Mouse (Mus musculus) myocyte (in vitro differentiated cells): ENCODE data around the gene Lpin2. TPM values are rescaled to one million over a fixed set of nuclear protein-coding genes. Genes with fewer than 3 reads are reported as not detected.

Source experiments
- H3K27me3 ChIP-seq: one replicate; pipeline ENCODE4 v1.6.1; 2011; ENCODE audit not compliant: control insufficient read depth, insufficient read depth, insufficient read length
- H3K36me3 ChIP-seq: one replicate; pipeline ENCODE4 v1.6.1; 2011; ENCODE audit not compliant: control insufficient read depth, insufficient read depth
- H3K4me2 ChIP-seq: one replicate; pipeline ENCODE4 v1.6.1; 2011; ENCODE audit warnings: low read depth, control low read depth
- H3K4me3 ChIP-seq: one replicate; pipeline ENCODE4 v1.5.1; 2011; ENCODE audit warnings: mild to moderate bottlenecking, control low read depth, moderate library complexity
- H3K79me2 ChIP-seq: one replicate; pipeline ENCODE4 v1.6.1; 2011; ENCODE audit not compliant: control insufficient read depth, insufficient read depth
- H3ac ChIP-seq: one replicate; pipeline ENCODE4 v1.6.1; 2011; ENCODE audit not compliant: control insufficient read depth, insufficient read length
- CEBPB ChIP-seq: IDR thresholded peaks from 2 replicates; pipeline ENCODE4 v1.6.1; 2011; ENCODE audit warnings: mild to moderate bottlenecking, moderate library complexity; ENCODE audit not compliant: poor library complexity, insufficient read depth, severe bottlenecking
- E2F4 ChIP-seq: IDR thresholded peaks from one replicate; pipeline ENCODE4 v1.6.1; 2011; ENCODE audit warnings: mild to moderate bottlenecking, control low read depth, moderate library complexity; ENCODE audit not compliant: insufficient read depth
- MAX ChIP-seq: IDR thresholded peaks from one replicate; pipeline ENCODE4 v1.6.1; 2011; ENCODE audit warnings: low read depth, mild to moderate bottlenecking, control low read depth
- MYOD1 ChIP-seq, 3 experiments: IDR thresholded peaks; one replicate each; pipeline ENCODE4 v1.6.1; 2011; ENCODE audit warnings: control low read depth in 2 of 3, low read depth in 2 of 3, mild to moderate bottlenecking in 2 of 3, moderate library complexity in 1 of 3; ENCODE audit not compliant: insufficient read length in 2 of 3, control insufficient read depth in 1 of 3
- MYOG ChIP-seq, 3 experiments: IDR thresholded peaks; one replicate each; pipeline ENCODE4 v1.6.1; 2011; ENCODE audit warnings: control low read depth in 2 of 3, low read depth in 2 of 3, mild to moderate bottlenecking in 2 of 3; ENCODE audit not compliant: insufficient read length in 2 of 3, control insufficient read depth in 1 of 3, insufficient read depth in 1 of 3
- POLR2A ChIP-seq: IDR thresholded peaks from one replicate; pipeline ENCODE4 v1.6.1; 2011; ENCODE audit warnings: low read depth, mild to moderate bottlenecking, control low read depth, moderate library complexity; ENCODE audit not compliant: insufficient read length
- POLR2AphosphoS2 ChIP-seq: IDR thresholded peaks from one replicate; pipeline ENCODE4 v1.6.1; 2011; ENCODE audit warnings: low read depth, control low read depth; ENCODE audit not compliant: insufficient read length
- REST ChIP-seq: IDR thresholded peaks from one replicate; pipeline ENCODE4 v1.6.1; 2011; ENCODE audit warnings: mild to moderate bottlenecking, control low read depth, moderate library complexity; ENCODE audit not compliant: insufficient read depth, insufficient read length
- SRF ChIP-seq: IDR thresholded peaks from one replicate; pipeline ENCODE4 v1.6.1; 2011; ENCODE audit warnings: low read depth; ENCODE audit not compliant: control insufficient read depth, insufficient read length
- TCF12 ChIP-seq: IDR thresholded peaks from one replicate; pipeline ENCODE4 v1.6.1; 2011; ENCODE audit warnings: mild to moderate bottlenecking, control low read depth; ENCODE audit not compliant: poor library complexity, insufficient read depth, severe bottlenecking
- TCF3 ChIP-seq: IDR thresholded peaks from one replicate; pipeline ENCODE4 v1.6.1; 2011; ENCODE audit warnings: low read depth, control low read depth; ENCODE audit not compliant: insufficient read length
- USF1 ChIP-seq: IDR thresholded peaks from one replicate; pipeline ENCODE4 v1.6.1; 2011; ENCODE audit warnings: low read depth, mild to moderate bottlenecking, control low read depth, moderate library complexity
- polyA plus RNA-seq: library from polyadenylated mRNA; unstranded; fragments of >200 nt; fragmentation: generic; extraction: Trizol; gene quantifications from one replicate; pipeline ENCODE4 v1.2.1, GENCODE M21; 2012; ENCODE audit warnings: missing spikeins

The Lpin2 gene
- polyA plus RNA-seq, 1 experiment: 6.4 TPM

DNA sequence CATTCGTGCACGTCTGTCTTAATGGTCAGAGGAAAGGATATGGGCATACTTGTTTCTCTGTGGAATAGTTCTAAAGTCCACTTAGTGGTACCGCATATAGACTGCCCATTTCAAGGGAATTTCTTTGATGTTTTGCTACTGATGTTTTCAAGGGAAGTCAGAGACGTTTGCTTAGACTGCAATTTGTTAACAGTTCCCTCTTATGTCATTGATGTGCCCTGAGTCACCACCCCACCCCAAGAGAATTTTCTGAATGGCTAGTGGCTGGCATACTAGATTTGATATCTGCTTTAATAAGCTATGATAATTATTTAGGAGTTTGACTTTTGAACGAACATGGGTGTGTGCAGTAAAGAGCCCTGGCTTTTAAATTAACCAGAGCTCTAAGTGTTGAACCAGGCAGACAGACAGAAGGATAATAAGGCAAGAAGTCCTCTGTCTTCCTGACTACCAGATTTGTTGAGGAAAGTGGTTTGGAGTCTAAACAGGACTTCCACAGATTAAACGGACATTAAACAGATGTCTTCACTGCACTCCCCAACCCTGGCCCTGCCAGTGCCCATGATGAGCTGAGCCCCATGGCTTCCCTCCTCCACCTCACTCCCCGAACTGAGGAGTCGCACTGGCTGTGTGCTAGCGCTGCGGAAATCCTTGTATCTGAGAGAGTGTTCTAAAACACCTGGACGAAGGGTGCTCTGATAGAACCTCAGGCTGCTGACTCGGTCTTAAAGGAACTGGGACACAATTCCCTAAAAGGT lies 24.0 kb downstream of the Lpin2 start:
- peaks cover 92% of the 10 kb centered on the region for H3K79me2 ChIP-seq
- no peak for TF ChIP-seq MYOD1 (IDR thresholded peaks at IDR 0.05; ENCODE audit: control insufficient read depth in 1 of 3, insufficient read length in 2 of 3, low read depth in 2 of 3)
- TF ChIP-seq CEBPB: no peak
- TF ChIP-seq TCF12: no peak
- TF ChIP-seq POLR2A: no peak
- no peak for TF ChIP-seq SRF
- TF ChIP-seq TCF3: no peak
- TF ChIP-seq E2F4: no peak
- TF ChIP-seq POLR2AphosphoS2: no peak
- no peak for TF ChIP-seq MYOG (IDR thresholded peaks at IDR 0.05; ENCODE audit: control insufficient read depth in 1 of 3, insufficient read depth in 1 of 3, insufficient read length in 2 of 3, low read depth in 2 of 3)
- no peak for TF ChIP-seq REST
- TF ChIP-seq USF1: no peak
- TF ChIP-seq MAX: no peak
- H3K4me2 ChIP-seq: peak overlapping the region; percentile 51
- no peaks in the 10 kb centered on the region for H3K27me3 ChIP-seq
- H3K4me3 ChIP-seq: no peak overlapping the region
- H3K36me3 ChIP-seq: no peaks in the 10 kb centered on the region
- H3ac ChIP-seq: no peak overlapping the region

DNA sequence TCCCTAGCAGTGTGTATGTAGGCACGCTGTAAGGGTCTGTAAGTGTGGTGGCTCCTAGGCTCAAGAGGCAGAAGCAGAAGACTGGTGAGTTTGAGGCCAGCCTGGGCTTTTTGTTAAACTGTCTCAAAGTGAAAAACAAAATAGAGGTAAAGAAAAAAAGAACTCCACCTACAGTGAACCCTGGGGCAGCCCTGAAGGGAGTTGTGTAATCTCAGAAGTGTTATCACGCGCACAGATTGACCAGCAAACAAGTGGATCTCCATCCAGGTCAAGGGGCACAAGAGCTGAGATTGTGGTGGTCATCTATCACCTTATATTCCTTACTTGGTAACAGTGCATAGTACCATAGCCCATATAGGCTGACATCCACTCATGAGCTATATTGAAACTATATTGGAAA lies 24.9 kb downstream of the Lpin2 start:
- Histone ChIP-seq H3K79me2 (peaks cover 88% of the 10 kb centered on the region), H3K4me2 (no peak overlapping the region), H3ac (no peak overlapping the region), H3K36me3 (no peaks in the 10 kb centered on the region), H3K4me3 (no peak overlapping the region), H3K27me3 (no peaks in the 10 kb centered on the region)
- TF ChIP-seq E2F4 (no peak), TCF12 (no peak), USF1 (no peak), MYOD1 (IDR thresholded peaks at IDR 0.05; ENCODE audit: control insufficient read depth in 1 of 3, insufficient read length in 2 of 3, low read depth in 2 of 3) (no peak), TCF3 (no peak), CEBPB (no peak), MAX (no peak), SRF (no peak), POLR2AphosphoS2 (no peak), POLR2A (no peak)

DNA sequence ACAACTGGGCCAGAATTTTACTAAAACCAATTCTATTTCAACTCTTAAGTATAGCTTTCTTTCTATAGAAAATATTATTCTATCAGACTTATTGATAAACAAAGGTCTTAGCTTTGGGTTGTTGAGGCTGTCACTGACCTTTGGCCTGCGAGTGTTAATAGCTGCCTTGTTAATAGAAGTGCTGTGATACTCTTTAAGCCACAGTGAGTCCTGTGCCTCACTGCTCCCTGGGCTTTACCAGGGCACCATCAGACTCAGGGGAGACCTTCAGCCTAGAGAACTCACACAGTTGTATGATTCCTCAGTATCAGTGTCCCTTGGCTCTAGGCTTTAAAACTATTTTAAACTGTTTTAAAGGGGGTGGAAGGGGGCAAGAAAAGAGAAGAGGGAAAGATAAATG lies 26.0 kb downstream of the Lpin2 start:
- Histone ChIP-seq H3K4me2 (no peak overlapping the region), H3K79me2 (peaks cover 90% of the 10 kb centered on the region), H3ac (no peak overlapping the region), H3K27me3 (no peaks in the 10 kb centered on the region), H3K4me3 (no peak overlapping the region), H3K36me3 (no peaks in the 10 kb centered on the region)
- TF ChIP-seq TCF12: no peak
- no peak for TF ChIP-seq MAX
- no peak for TF ChIP-seq MYOD1 (IDR thresholded peaks at IDR 0.05; ENCODE audit: control insufficient read depth in 1 of 3, insufficient read length in 2 of 3, low read depth in 2 of 3)
- no peak for TF ChIP-seq POLR2AphosphoS2
- TF ChIP-seq CEBPB: no peak
- no peak for TF ChIP-seq E2F4
- no peak for TF ChIP-seq SRF
- TF ChIP-seq USF1: no peak
- TF ChIP-seq REST: no peak
- no peak for TF ChIP-seq MYOG (IDR thresholded peaks at IDR 0.05; ENCODE audit: control insufficient read depth in 1 of 3, insufficient read depth in 1 of 3, insufficient read length in 2 of 3, low read depth in 2 of 3)
- TF ChIP-seq POLR2A: no peak
- no peak for TF ChIP-seq TCF3

GRCm38 (mm10) chr17:71208921-71209320 lies 26.6 kb downstream of the Lpin2 start:
- Histone ChIP-seq H3ac (no peak overlapping the region), H3K27me3 (no peaks in the 10 kb centered on the region), H3K79me2 (peaks cover 92% of the 10 kb centered on the region), H3K4me2 (no peak overlapping the region), H3K4me3 (no peak overlapping the region), H3K36me3 (no peaks in the 10 kb centered on the region)
- TF ChIP-seq USF1 (no peak), POLR2A (no peak), MAX (no peak), MYOG (IDR thresholded peaks at IDR 0.05; ENCODE audit: control insufficient read depth in 1 of 3, insufficient read depth in 1 of 3, insufficient read length in 2 of 3, low read depth in 2 of 3) (no peak), TCF12 (no peak)

GRCm38 (mm10) chr17:71209936-71210335 lies 27.6 kb downstream of the Lpin2 start:
- no peaks in the 10 kb centered on the region for H3K27me3 ChIP-seq
- no peak overlapping the region for H3K4me2 ChIP-seq
- no peak overlapping the region for H3K4me3 ChIP-seq
- no peaks in the 10 kb centered on the region for H3K36me3 ChIP-seq
- peaks cover 86% of the 10 kb centered on the region for H3K79me2 ChIP-seq
- no peak overlapping the region for H3ac ChIP-seq
- TF ChIP-seq CEBPB: no peak
- no peak for TF ChIP-seq POLR2A
- no peak for TF ChIP-seq TCF12
- no peak for TF ChIP-seq MYOG (IDR thresholded peaks at IDR 0.05; ENCODE audit: control insufficient read depth in 1 of 3, insufficient read depth in 1 of 3, insufficient read length in 2 of 3, low read depth in 2 of 3)
- no peak for TF ChIP-seq TCF3
- no peak for TF ChIP-seq MYOD1 (IDR thresholded peaks at IDR 0.05; ENCODE audit: control insufficient read depth in 1 of 3, insufficient read length in 2 of 3, low read depth in 2 of 3)
- TF ChIP-seq E2F4: no peak
- TF ChIP-seq POLR2AphosphoS2: no peak
- TF ChIP-seq REST: no peak
